Mouse (Mus musculus) adrenal gland, postnatal 36 days (tissue): ENCODE data around the gene Ncf4. TPM values are rescaled to one million over a fixed set of nuclear protein-coding genes. Genes with fewer than 3 reads are reported as not detected.

ENCODE experiments used
- DNase-seq, 2 experiments: peaks; one replicate each; pipeline ENCODE4 v3.0.0; 2021; ENCODE audit warnings: mixed read lengths in 1 of 2
- microRNA-seq: library from miRNA; unstranded; fragments of <30 nt; microRNA quantifications from one replicate; pipeline ENCODE4 v1.2.0, GENCODE M21; 2021
- total RNA-seq, 2 experiments: library from RNA; stranded (reverse); gene quantifications; 2 replicates each; pipeline ENCODE4 v1.2.3; 2021

Ncf4 gene
- total RNA-seq, 2 experiments from 2014 or later = 1.9 to 2.3 TPM

DNA sequence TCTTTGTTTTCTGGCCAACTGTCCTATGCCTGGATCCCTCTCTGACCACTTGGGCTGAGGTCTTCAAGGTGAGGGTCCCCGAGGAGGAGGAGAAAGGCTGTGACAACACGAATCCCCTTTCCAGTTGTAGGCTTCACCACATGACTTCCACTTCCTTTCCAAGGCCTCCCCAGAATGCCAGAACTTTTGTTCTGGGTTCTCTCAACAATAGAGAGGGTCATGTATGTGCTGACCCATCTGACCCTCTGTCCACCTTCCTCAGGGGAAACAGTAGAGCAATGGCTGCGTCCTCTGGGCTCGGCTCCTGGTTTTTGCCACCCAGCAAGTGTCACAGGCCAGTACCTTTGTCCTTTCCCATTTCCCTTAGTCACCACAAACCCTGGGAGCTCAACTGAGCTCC lies 66.4 kb downstream of the Ncf4 start:
- DNase-seq = no peak

Small RNAs within 50 kb of the gene (microRNA-seq; reads per million reads assigned to microRNA genes)
- gene Mir7676-1 = not detected

Other genes with a start within 250 kb of the Ncf4 start
- under 1 TPM; 0.20 to 0.26 TPM for gene Cacng2, start 124.8 kb upstream of the Ncf4 start, total RNA-seq
- 10 to 100 TPM; 16.0 to 18.8 TPM for gene Ift27, start 70.7 kb upstream of the Ncf4 start, total RNA-seq
- not detected for gene Pvalb, start 38.4 kb upstream of the Ncf4 start, total RNA-seq
- gene Csf2rb2, start 60.9 kb downstream of the Ncf4 start, total RNA-seq = under 1 TPM; 0.36 to 0.93 TPM
- gene Csf2rb, start 81.0 kb downstream of the Ncf4 start, total RNA-seq = 1 to 10 TPM; 2.7 to 5.9 TPM
- not detected for gene Tex33, start 151.1 kb downstream of the Ncf4 start, total RNA-seq
- gene Tst, start 161.1 kb downstream of the Ncf4 start, total RNA-seq = 100 to 1,000 TPM; 276 to 330 TPM
- 10 to 100 TPM; 38.8 to 57.7 TPM for gene Mpst, start 161.6 kb downstream of the Ncf4 start, total RNA-seq
- gene Kctd17, start 183.8 kb downstream of the Ncf4 start, total RNA-seq = 10 to 100 TPM; 78.2 to 96.3 TPM
- gene Tmprss6, start 223.8 kb downstream of the Ncf4 start, total RNA-seq = 1 to 10 TPM; 1.2 to 2.3 TPM